31 mouse cellular contexts compared by ENCODE assay signal in the genomic region with DNA sequence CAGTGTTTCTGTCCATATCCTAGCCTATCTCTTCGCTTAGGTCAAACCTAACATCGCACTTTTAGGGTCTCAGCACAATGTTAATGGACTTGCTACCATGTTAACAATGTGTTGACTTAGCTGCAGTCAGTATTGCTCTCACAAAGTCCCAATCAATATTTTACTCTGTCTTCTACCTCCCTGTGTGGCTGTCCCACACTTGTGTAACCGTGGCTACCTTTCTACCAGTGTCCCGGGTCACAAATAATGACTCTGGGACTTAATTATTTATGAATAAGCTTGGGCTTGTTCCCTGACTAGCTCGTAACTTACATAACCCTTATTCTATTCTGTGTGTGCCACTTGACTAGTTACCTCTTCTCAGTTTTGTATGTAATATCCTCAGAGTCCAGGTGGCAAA. TPM values are rescaled to one million over a fixed set of nuclear protein-coding genes. Genes with fewer than 3 reads are reported as not detected.
"Had no signal": no experiment of that assay in that cellular context is flagged by ENCODE, and none has a peak within 500 bp of the region (broad histone marks: within the 10 kb centered on the region; RNA-seq: fewer than 3 reads in every experiment).

No protein-coding gene starts in this region.

- H3K9me3 ChIP-seq: embryonic facial prominence, embryonic 10.5 days; embryonic facial prominence, embryonic 12.5 days; embryonic facial prominence, embryonic 13.5 days; embryonic facial prominence, embryonic 15.5 days; forebrain, embryonic 10.5 days; forebrain, embryonic 12.5 days; forebrain, embryonic 13.5 days; forebrain, embryonic 15.5 days had no signal

- DNase-seq: cerebellum, adult 2 months; cerebellum, adult 8-10 months; cerebellum, adult 9-10 months; cerebellum, adult 9-11 months; cerebellum, postnatal 10 days; cerebellum, postnatal 14 days; cerebellum, postnatal 25 days; cerebellum, postnatal 36 days; embryo, embryonic 11 days; forebrain, postnatal 0 days; gastrocnemius, adult 2 months; gastrocnemius, postnatal 10 days; gastrocnemius, postnatal 14 days; gastrocnemius, postnatal 25 days; gastrocnemius, postnatal 36 days; heart, adult 11 months; heart, adult 18-20 months; heart, adult 2 months had no signal

- H3K27ac ChIP-seq: embryonic facial prominence, embryonic 10.5 days; embryonic facial prominence, embryonic 12.5 days; embryonic facial prominence, embryonic 13.5 days; embryonic facial prominence, embryonic 15.5 days; forebrain, embryonic 10.5 days; forebrain, embryonic 12.5 days; forebrain, embryonic 13.5 days; forebrain, embryonic 15.5 days; gastrocnemius, adult 2 months; heart, adult 2 months had no signal

- ATAC-seq: forebrain, embryonic 13.5 days; forebrain, embryonic 14.5 days; forebrain, embryonic 15.5 days; forebrain, embryonic 16.5 days; forebrain, postnatal 0 days had no signal

- H3K4me2 ChIP-seq: embryonic facial prominence, embryonic 12.5 days; embryonic facial prominence, embryonic 13.5 days; embryonic facial prominence, embryonic 15.5 days; forebrain, embryonic 12.5 days; forebrain, embryonic 13.5 days; forebrain, embryonic 15.5 days had no signal

- H3K27me3 ChIP-seq: embryonic facial prominence, embryonic 15.5 days; forebrain, embryonic 15.5 days had no signal

- H3K36me3 ChIP-seq: embryonic facial prominence, embryonic 10.5 days; embryonic facial prominence, embryonic 12.5 days; embryonic facial prominence, embryonic 13.5 days; embryonic facial prominence, embryonic 15.5 days; forebrain, embryonic 10.5 days; forebrain, embryonic 12.5 days; forebrain, embryonic 15.5 days had no signal

- H3K4me1 ChIP-seq: embryonic facial prominence, embryonic 10.5 days; embryonic facial prominence, embryonic 12.5 days; embryonic facial prominence, embryonic 13.5 days; embryonic facial prominence, embryonic 15.5 days had no signal

- H3K9ac ChIP-seq: embryonic facial prominence, embryonic 12.5 days; embryonic facial prominence, embryonic 13.5 days; embryonic facial prominence, embryonic 15.5 days; forebrain, embryonic 12.5 days; forebrain, embryonic 13.5 days; forebrain, embryonic 15.5 days; forebrain, postnatal 0 days had no signal

- H3K4me3 ChIP-seq: embryonic facial prominence, embryonic 10.5 days; embryonic facial prominence, embryonic 12.5 days; embryonic facial prominence, embryonic 13.5 days; embryonic facial prominence, embryonic 15.5 days; erythroblast, embryonic 14.5 days; forebrain, embryonic 10.5 days; forebrain, embryonic 12.5 days; forebrain, embryonic 13.5 days; forebrain, embryonic 15.5 days; gastrocnemius, adult 2 months; heart, adult 2 months had no signal

RNA-seq across cellular contexts. Expression of a gene that starts 42.1 kb away (rescaled TPM):
- total RNA-seq: common myeloid progenitor, adult 5-6 weeks; granulocyte monocyte progenitor cell, adult 5-6 weeks had no signal
- polyA plus RNA-seq: erythroblast, embryonic 14.5 days had no signal
